Mouse (Mus musculus) neural tube, embryonic 13.5 days (tissue): ENCODE measurements around the gene Dhrs9. TPM values are rescaled to one million over a fixed set of nuclear protein-coding genes. Genes with fewer than 3 reads are reported as not detected.
A peak's percentile ranks its signal among the peaks of the same experiment; 100 is the strongest.

Source experiments
- ATAC-seq: fragments of 200-750 bp; cut with Nextera tagmentation; 2 replicates; pipeline ENCODE4 v1.8.0; 2017; ENCODE audit warnings: low read depth, mild to moderate bottlenecking, moderate TSS enrichment, moderate library complexity
- H3K27ac ChIP-seq: fragments of 300-500 bp; sonication (generic); replicated peaks from 2 replicates; pipeline ENCODE4 v1.5.1; 2015; ENCODE audit warnings: moderate library complexity, mild to moderate bottlenecking, inconsistent platforms
- H3K27me3 ChIP-seq: fragments of 300-500 bp; sonication (generic); 2 replicates; pipeline ENCODE4 v1.6.1; 2015; ENCODE audit warnings: mild to moderate bottlenecking, inconsistent platforms
- H3K36me3 ChIP-seq: fragments of 300-500 bp; sonication (generic); 2 replicates; pipeline ENCODE4 v1.6.1; 2015; ENCODE audit warnings: mild to moderate bottlenecking, inconsistent platforms
- H3K4me1 ChIP-seq: fragments of 300-500 bp; sonication (generic); replicated peaks from 2 replicates; pipeline ENCODE4 v1.6.1; 2015; ENCODE audit warnings: inconsistent platforms
- H3K4me2 ChIP-seq: fragments of 300-500 bp; sonication (generic); 2 replicates; pipeline ENCODE4 v1.6.1; 2015; ENCODE audit warnings: inconsistent platforms, mild to moderate bottlenecking, moderate library complexity
- H3K4me3 ChIP-seq: fragments of 300-500 bp; sonication (generic); 2 replicates; pipeline ENCODE4 v1.5.1; 2015; ENCODE audit warnings: mild to moderate bottlenecking, inconsistent platforms
- H3K9ac ChIP-seq: fragments of 300-500 bp; sonication (generic); 2 replicates; pipeline ENCODE4 v1.6.1; 2015; ENCODE audit warnings: moderate library complexity, mild to moderate bottlenecking, inconsistent platforms
- H3K9me3 ChIP-seq: fragments of 300-500 bp; sonication (generic); 2 replicates; pipeline ENCODE4 v1.6.1; 2016; ENCODE audit warnings: inconsistent platforms
- WGBS: fragments of 180-500 bp; shearing (Covaris S2); methylation state at CpG from one replicate; pipeline ENCODE4 v1.1.7; 2015; 5-methylcytosine and 5-hydroxymethylcytosine counted together
- polyA plus RNA-seq: library from polyadenylated mRNA; unstranded; fragments of >200 nt; fragmentation: Nextera tagmentation; extraction: Ambion mirVana; gene quantifications from 2 replicates; pipeline ENCODE4 v1.2.1, GENCODE M21; 2015

Gene Dhrs9
- polyA plus RNA-seq, 1 experiment from 2014 or later = not detected

- no peak overlapping the region for H3K9ac ChIP-seq
- no peak overlapping the region for H3K27ac ChIP-seq
- H3K4me1 ChIP-seq = no peaks in the 10 kb centered on the region
- no peak overlapping the region for H3K4me2 ChIP-seq
- WGBS = 93% methylated on average over 2 of the region's 2 CpGs
- H3K27me3 ChIP-seq = no peaks in the 10 kb centered on the region
- ATAC-seq = no peak
- no peaks in the 10 kb centered on the region for H3K9me3 ChIP-seq
- H3K4me3 ChIP-seq = no peak overlapping the region
- no peaks in the 10 kb centered on the region for H3K36me3 ChIP-seq
Measured at GRCm38 (mm10) chr2:69393947-69394346, 13.7 kb downstream of the Dhrs9 start.

GRCm38 (mm10) chr2:69395597-69396248 is 15.5 kb downstream of the Dhrs9 start:
- Histone ChIP-seq H3K27me3 (no peaks in the 10 kb centered on the region), H3K4me1 (no peaks in the 10 kb centered on the region), H3K36me3 (no peaks in the 10 kb centered on the region), H3K27ac (no peak overlapping the region), H3K4me3 (no peak overlapping the region), H3K9ac (no peak overlapping the region), H3K4me2 (no peak overlapping the region), H3K9me3 (no peaks in the 10 kb centered on the region)
- ATAC-seq = no peak
- WGBS = 30% methylated on average over 9 of the region's 9 CpGs

- Histone ChIP-seq H3K36me3 (no peaks in the 10 kb centered on the region), H3K9me3 (no peaks in the 10 kb centered on the region), H3K4me2 (no peak overlapping the region), H3K27ac (no peak overlapping the region), H3K4me3 (no peak overlapping the region), H3K9ac (no peak overlapping the region), H3K4me1 (no peaks in the 10 kb centered on the region), H3K27me3 (no peaks in the 10 kb centered on the region)
- no peak for ATAC-seq
- 84% methylated on average over 12 of the region's 12 CpGs for WGBS
Measured at GRCm38 (mm10) chr2:69396760-69397435, 16.7 kb downstream of the Dhrs9 start.

GRCm38 (mm10) chr2:69400866-69401604 is 20.8 kb downstream of the Dhrs9 start:
- H3K27me3 ChIP-seq = no peaks in the 10 kb centered on the region
- ATAC-seq = no peak
- no peaks in the 10 kb centered on the region for H3K4me1 ChIP-seq
- no peak overlapping the region for H3K4me2 ChIP-seq
- H3K4me3 ChIP-seq = no peak overlapping the region
- WGBS = 81% methylated on average over 7 of the region's 7 CpGs
- no peaks in the 10 kb centered on the region for H3K36me3 ChIP-seq
- no peak overlapping the region for H3K27ac ChIP-seq
- no peak overlapping the region for H3K9ac ChIP-seq
- no peaks in the 10 kb centered on the region for H3K9me3 ChIP-seq

GRCm38 (mm10) chr2:69401891-69402290 is 21.6 kb downstream of the Dhrs9 start:
- Histone ChIP-seq H3K36me3 (no peaks in the 10 kb centered on the region), H3K27ac (no peak overlapping the region), H3K4me2 (no peak overlapping the region), H3K4me1 (no peaks in the 10 kb centered on the region), H3K9ac (no peak overlapping the region), H3K9me3 (no peaks in the 10 kb centered on the region), H3K4me3 (no peak overlapping the region), H3K27me3 (no peaks in the 10 kb centered on the region)
- ATAC-seq = no peak
- WGBS = 88% methylated on average over 6 of the region's 6 CpGs

- Histone ChIP-seq H3K4me2 (no peak overlapping the region), H3K4me3 (no peak overlapping the region), H3K4me1 (no peaks in the 10 kb centered on the region), H3K27ac (no peak overlapping the region), H3K9ac (no peak overlapping the region), H3K27me3 (no peaks in the 10 kb centered on the region), H3K9me3 (no peaks in the 10 kb centered on the region), H3K36me3 (no peaks in the 10 kb centered on the region)
- ATAC-seq = no peak
- WGBS = 86% methylated on average over 7 of the region's 7 CpGs
Measured at GRCm38 (mm10) chr2:69402309-69402708, 22.1 kb downstream of the Dhrs9 start.

DNA sequence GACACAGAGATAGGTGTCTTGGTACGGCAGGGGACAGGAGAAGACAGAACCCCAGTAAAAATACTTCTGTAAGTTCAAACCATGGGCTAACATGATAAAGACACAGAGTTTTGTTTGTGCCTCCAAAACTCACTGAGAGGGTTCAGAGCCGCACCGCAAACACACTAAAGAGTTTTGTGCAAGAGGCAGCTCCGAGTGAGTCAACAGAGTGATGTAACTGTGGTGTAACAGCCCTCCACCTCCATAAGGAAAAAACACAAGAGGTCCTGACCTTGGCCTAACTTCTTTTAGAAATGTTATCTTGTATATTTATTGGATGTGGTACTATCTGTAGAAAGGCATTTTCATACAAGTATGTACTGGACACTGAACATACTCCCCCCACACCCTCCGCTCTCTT is 25.4 kb downstream of the Dhrs9 start:
- H3K9ac ChIP-seq = no peak overlapping the region
- WGBS = 98% methylated on average over 5 of the region's 5 CpGs
- H3K36me3 ChIP-seq = no peaks in the 10 kb centered on the region
- H3K27me3 ChIP-seq = no peaks in the 10 kb centered on the region
- no peaks in the 10 kb centered on the region for H3K4me1 ChIP-seq
- H3K9me3 ChIP-seq = no peaks in the 10 kb centered on the region
- no peak for ATAC-seq
- no peak overlapping the region for H3K4me3 ChIP-seq
- no peak overlapping the region for H3K27ac ChIP-seq
- H3K4me2 ChIP-seq = no peak overlapping the region

DNA sequence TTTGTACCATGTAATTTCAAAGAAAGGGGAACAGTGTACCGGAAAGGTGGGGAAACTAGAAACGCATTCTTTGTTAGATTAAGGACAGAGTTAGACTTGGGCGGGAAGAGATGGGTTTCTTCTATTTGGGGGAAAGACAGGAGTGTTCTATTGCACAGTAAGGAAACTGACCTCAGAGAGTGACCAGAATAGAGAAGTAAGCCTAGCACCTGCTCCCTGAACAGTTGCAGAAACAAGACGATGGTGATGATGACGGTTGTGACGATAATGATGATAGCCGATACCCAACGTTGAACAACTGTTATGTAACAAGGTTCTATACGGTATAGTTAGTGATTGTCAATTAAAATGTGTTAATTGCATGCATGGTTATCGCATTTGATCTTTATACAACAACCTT is 34.3 kb downstream of the Dhrs9 start:
- no peak overlapping the region for H3K4me3 ChIP-seq
- H3K4me2 ChIP-seq = no peak overlapping the region
- peaks cover 16% of the 10 kb centered on the region for H3K4me1 ChIP-seq
- 97% methylated on average over 10 of the region's 10 CpGs for WGBS
- H3K27me3 ChIP-seq = no peaks in the 10 kb centered on the region
- no peak overlapping the region for H3K9ac ChIP-seq
- no peaks in the 10 kb centered on the region for H3K9me3 ChIP-seq
- no peak overlapping the region for H3K27ac ChIP-seq
- no peaks in the 10 kb centered on the region for H3K36me3 ChIP-seq
- ATAC-seq = no peak

GRCm38 (mm10) chr2:69415070-69415469 is 34.8 kb downstream of the Dhrs9 start:
- Histone ChIP-seq H3K36me3 (no peaks in the 10 kb centered on the region), H3K4me2 (no peak overlapping the region), H3K4me3 (no peak overlapping the region), H3K4me1 (peaks cover 16% of the 10 kb centered on the region), H3K27ac (no peak overlapping the region), H3K9me3 (no peaks in the 10 kb centered on the region), H3K9ac (no peak overlapping the region), H3K27me3 (no peaks in the 10 kb centered on the region)
- WGBS = 92% methylated on average over 6 of the region's 6 CpGs
- no peak for ATAC-seq

DNA sequence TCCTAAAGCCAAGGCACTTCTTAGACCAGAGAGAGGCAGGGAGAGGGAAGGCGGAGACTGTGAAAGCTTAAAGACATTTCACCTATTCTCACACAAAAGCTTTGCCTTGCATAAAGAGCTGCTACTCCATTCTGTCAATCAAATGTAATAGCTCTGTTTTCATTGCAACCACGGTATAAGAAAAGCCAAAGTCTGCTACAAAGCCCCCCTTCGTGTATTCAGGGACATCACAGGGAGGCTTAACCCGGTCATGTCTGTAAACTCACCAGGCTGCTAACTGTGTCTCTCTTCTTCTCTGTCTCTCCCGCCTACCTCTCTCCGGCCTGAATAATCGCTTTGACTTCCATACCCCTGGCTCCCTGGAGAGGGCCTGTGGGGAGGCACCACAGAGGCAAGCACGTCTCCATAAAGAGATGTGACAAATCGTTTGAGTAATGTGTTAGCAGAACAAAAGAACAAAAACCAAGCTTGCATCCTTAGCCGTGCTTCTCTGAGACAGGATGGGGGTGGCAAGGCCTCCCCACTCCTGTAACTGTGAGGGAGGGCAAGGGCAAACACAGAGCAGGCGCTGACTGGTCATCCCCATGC is 38.1 kb downstream of the Dhrs9 start:
- Histone ChIP-seq H3K4me3 (no peak overlapping the region), H3K4me2 (peak overlapping the region; percentile 29), H3K27me3 (no peaks in the 10 kb centered on the region), H3K4me1 (peaks cover 16% of the 10 kb centered on the region), H3K9me3 (no peaks in the 10 kb centered on the region), H3K27ac (no peak overlapping the region), H3K36me3 (no peaks in the 10 kb centered on the region), H3K9ac (no peak overlapping the region)
- peak; percentile 79 for ATAC-seq
- WGBS = 3% methylated on average over 11 of the region's 11 CpGs

DNA sequence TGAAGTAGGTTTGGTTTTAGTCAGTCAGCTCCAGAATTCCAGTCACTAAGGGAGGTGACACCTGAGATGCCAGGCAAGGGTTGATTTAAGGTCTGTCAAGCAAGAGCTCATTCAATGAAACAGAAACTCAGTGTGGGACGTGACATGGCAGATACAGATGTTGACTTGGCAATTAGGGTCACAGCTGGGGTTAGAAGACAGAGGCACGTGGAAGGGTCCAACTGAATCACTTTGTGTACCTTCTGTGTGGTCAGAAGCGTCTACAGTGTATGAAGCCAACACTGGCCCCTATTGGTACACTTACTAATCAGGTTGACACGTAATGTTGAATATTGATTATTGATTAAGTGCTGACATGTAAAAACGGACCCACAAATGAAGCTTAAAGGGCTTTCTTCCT is 44.6 kb downstream of the Dhrs9 start:
- ATAC-seq = no peak
- Histone ChIP-seq H3K9me3 (no peaks in the 10 kb centered on the region), H3K4me3 (no peak overlapping the region), H3K27ac (no peak overlapping the region), H3K4me1 (no peaks in the 10 kb centered on the region), H3K4me2 (no peak overlapping the region), H3K27me3 (no peaks in the 10 kb centered on the region), H3K36me3 (no peaks in the 10 kb centered on the region), H3K9ac (no peak overlapping the region)
- WGBS = 61% methylated on average over 5 of the region's 5 CpGs

GRCm38 (mm10) chr2:69426081-69426480 is 45.8 kb downstream of the Dhrs9 start:
- Histone ChIP-seq H3K27me3 (no peaks in the 10 kb centered on the region), H3K27ac (no peak overlapping the region), H3K36me3 (no peaks in the 10 kb centered on the region), H3K4me3 (no peak overlapping the region), H3K4me1 (no peaks in the 10 kb centered on the region), H3K4me2 (no peak overlapping the region), H3K9me3 (no peaks in the 10 kb centered on the region), H3K9ac (no peak overlapping the region)
- WGBS = 76% methylated on average over 1 of the region's 1 CpGs
- no peak for ATAC-seq
